Mouse (Mus musculus): ENCODE results near the gene Cst7.

Gene Cst7

DNA sequence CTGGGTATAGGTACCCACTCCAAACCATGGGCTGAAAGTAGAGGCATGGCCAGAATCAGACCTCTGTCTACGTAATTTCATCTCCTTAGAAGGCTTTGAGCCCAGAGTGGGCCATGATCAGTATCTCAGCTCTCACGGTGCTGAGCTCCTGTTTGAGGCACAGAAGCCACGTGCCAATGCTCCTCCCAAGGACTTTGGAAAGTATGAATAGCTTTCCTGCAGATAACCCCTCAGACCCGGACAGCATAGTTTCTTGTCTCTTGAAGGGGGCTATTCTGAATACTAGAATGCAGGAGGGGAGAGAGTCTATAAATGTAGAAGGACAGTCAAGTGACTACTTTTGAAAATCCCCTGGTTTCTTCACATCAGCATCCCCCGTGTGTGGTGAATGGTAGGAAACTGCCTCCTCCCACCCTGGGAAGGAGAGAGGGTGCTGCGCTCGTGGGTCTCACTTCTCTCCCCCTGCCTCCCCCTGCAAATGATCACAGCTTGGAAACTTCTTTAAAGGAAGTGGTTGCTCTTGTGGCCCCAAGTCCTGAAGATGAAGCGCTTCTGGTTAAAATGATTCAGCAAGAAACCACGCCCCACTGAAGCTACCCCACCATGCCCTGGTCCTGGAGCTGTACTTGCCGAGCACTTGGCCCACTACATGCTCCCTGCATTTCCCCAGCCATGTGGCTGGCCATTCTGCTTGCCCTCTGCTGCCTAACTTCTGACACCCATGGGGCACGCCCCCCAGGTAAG lies at the start of gene Cst7:
TSS of gene Cst7 (plus strand) at position 569 of the 744 bp plus-strand sequence.
- in situ Hi-C loops (cut with MboI, MseI): loop anchor here (5.0 to 25.0 kb wide), 5 partner anchors 102 to 1708 kb away; partner anchors contain the start of genes 9230104L09Rik (in 1 of the 2), Abhd12 (in 1 of the 2), Entpd6 (in 1 of the 2) and Gins1 (in 1 of the 2)

DNA sequence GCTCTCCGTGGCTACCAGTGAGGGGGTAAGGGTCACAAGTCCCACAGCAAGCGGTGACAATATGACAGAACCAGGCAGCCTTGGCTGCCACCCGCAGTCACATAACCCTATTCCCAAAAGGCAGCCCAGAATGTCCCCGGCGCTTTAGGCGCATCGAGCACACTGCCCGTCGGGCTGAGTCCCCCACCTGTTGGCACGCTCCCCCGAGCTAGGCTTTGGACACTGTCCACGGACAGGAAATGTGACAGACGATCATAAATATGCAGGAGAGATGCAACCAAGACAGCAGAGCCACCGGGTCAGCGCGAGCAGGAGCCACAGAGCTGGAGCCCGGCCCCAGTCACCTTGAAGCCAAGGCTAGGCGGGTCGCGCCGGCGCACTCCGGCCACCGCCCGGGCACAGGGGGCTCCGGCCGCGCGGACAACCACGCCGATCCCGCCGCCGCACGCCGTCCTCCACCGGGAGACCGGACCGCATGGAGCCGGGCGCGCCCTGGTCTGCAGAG lies 44.5 kb upstream of the Cst7 start:
- in situ Hi-C loops (cut with MboI, MseI): loop anchor here in 1 of 2 experiments (25.0 kb wide), 1 partner anchor 737 kb away; no protein-coding TSS in a partner anchor

DNA sequence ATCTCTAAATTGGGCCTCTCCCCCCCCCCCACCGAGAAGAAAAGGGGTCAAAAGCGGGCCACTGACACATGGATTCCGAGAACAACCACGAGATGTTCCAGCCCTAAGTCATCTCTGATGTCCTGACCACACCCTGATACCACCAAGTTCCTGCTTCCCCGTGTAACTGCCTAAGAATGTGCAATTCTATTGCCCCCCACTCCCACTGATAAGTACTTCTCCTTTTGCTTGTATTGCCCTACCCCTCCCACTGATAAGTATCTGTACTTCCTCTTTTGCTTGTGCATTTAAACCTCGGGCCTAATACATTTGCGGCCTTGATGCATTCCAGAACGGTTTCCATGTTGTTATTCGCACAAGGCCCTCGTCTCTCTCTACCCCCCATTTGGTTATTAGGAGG lies 20.6 kb upstream of the Cst7 start:
- in situ Hi-C loops (cut with MboI, MseI): loop anchor here in 1 of 2 experiments (25.0 kb wide), 1 partner anchor 713 kb away; no protein-coding TSS in a partner anchor

- in situ Hi-C loops (cut with MboI, MseI): loop anchor here in 1 of 2 experiments (25.0 kb wide), 1 partner anchor 1696 kb away; the partner anchor contains the start of gene 9230104L09Rik
Observed at GRCm38 (mm10) chr2:150558568-150558967, 11.6 kb upstream of the Cst7 start.

DNA sequence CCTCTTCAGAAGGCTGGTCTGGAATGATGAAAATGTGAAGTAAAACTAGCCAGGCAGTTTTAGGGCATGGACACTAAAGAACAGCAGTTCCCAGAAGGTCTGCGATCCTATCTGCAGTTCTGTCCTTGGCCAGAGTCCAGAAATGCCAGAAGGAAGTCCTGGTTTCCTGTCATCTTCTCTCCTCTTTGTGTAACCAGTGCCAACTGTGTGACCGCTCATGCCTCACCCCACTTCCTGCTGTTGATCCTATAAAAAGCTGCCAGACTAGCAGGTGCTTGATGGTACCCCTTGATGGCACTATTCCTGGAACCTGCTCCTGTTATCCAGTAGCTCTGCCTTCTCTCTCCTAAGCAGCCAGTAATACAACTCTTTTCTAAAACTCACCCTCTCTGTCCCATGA lies 3.2 kb upstream of the Cst7 start:
- in situ Hi-C loops (cut with MboI, MseI): loop anchor here (5.0 to 25.0 kb wide), 2 partner anchors 105 to 1705 kb away; partner anchors contain the start of gene 9230104L09Rik (in 1 of the 2)

GRCm38 (mm10) chr2:150570761-150571160 lies 546 bp downstream of the Cst7 start:
- in situ Hi-C loops (cut with MboI, MseI): loop anchor here (5.0 to 25.0 kb wide), 4 partner anchors 177 to 1708 kb away; partner anchors contain the start of genes 9230104L09Rik (in 1 of the 2), Abhd12 (in 1 of the 2), Entpd6 (in 1 of the 2) and Gins1 (in 1 of the 2)

DNA sequence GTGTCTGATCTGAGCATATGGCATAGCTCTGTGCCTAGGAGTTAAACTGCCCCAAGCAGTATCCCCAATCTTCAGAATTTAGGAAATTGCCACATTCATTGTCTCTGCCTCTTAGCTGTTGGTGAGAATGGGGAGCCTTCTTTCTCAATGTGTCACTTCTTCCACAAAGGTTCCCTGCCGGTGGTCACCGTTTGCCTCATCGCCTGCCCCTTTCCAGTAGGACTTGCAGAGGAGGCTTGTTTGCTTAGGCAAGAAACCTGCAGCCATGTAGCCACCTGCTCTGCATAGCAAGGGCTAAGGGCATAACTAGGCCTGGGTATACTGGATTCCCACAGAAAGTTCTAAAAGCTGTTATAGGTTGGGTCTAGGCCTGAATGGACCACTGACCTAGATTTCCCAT lies 2.2 kb downstream of the Cst7 start:
- in situ Hi-C loops (cut with MboI, MseI): loop anchor here (5.0 to 25.0 kb wide), 4 partner anchors 175 to 1710 kb away; partner anchors contain the start of genes 9230104L09Rik (in 1 of the 2), Abhd12 (in 1 of the 2), Entpd6 (in 1 of the 2) and Gins1 (in 1 of the 2)

- in situ Hi-C loops (cut with MboI, MseI): loop anchor here in 1 of 2 experiments (10.0 kb wide), 1 partner anchor 329 kb away; the partner anchor contains the start of genes Abhd12 and Gins1
Observed at GRCm38 (mm10) chr2:150576256-150576655, 6.0 kb downstream of the Cst7 start.

DNA sequence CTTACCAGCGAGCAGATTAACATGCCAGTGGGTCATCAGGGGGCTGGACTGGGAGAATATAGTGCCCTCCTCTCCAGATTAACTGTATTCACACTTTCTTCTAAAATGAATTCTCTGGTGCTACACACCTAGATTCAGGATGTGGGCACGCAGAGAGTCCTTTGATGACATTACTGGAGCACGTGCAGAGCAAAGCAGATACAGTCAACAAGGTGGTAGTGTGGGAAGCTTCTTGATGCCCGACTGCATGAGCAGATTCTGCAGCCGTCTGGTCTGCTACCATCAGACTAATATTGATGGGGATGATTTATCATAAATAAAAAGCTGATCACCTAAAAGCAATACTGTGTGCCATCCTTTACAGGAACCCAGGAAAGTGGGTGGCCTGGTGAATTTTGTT lies 8.4 kb downstream of the Cst7 start:
- in situ Hi-C loops (cut with MboI, MseI): loop anchor here in 1 of 2 experiments (10.0 kb wide), 1 partner anchor 326 kb away; the partner anchor contains the start of genes Abhd12 and Gins1

DNA sequence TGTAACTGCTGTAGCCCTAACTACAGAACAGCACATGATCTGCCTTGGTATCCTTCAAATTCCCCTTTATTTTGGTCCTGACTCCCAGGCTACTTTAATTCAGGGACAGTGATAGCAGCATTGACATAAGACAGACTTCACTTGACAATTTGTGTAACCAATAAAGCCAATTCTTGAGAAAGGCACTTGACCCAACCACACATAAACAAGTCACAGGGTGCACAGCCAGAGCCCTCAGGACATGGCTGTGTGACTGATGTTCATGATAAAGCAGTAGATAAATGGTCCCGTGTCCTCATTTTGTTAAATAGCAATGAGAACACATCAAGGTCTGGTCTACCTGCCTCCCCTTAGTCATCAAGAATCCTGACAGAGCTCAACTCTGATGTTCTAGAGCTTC lies 9.4 kb downstream of the Cst7 start:
- in situ Hi-C loops (cut with MboI, MseI): loop anchor here in 1 of 2 experiments (10.0 kb wide), 1 partner anchor 325 kb away; the partner anchor contains the start of genes Abhd12 and Gins1

- in situ Hi-C loops (cut with MboI, MseI): no loop called here
Observed at GRCm38 (mm10) chr2:150589076-150589475, 18.9 kb downstream of the Cst7 start.

DNA sequence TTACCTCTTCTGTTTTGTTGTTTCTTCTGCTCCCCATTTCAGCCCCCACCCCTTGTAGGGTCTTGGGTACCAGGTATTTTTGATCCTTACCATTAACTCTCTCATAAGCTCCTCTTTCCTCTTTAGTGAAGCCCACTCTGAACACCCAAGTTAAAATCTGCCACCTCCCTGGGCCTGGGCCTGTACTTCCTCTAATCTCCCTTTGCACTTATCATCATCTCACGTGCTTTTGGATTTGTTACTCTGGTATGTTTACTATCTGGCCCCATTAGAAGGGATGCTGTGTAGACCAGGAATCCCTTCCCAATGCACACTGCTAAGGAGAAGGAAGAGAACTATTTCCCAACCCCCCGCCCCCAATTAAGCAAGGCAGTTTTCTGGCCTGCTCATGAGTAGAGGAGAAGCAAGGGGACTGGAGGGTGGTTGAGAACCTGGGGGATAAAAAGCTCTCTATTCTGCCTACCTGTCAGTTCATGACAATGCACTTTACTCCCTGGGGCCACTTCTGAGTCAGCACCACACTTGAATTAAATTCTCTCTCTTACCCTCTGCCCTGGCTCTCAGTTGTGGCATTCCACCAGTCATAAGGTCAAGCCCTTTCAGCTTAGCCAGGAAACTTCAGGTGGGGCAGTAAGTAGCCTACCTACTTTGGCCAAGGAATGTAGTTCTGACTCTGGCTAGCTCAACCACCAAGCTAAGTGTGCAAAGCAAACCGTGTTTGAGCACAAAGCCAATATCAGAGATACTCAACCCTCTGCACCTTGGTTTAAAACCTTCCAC lies 25.4 kb downstream of the Cst7 start:
- in situ Hi-C loops (cut with MboI, MseI): no loop called here

- in situ Hi-C loops (cut with MboI, MseI): loop anchor here in 1 of 2 experiments (25.0 kb wide), 1 partner anchor 1637 kb away; the partner anchor contains the start of gene Csnk2a1
Observed at GRCm38 (mm10) chr2:150600263-150600662, 30.0 kb downstream of the Cst7 start.

- in situ Hi-C loops (cut with MboI, MseI): loop anchor here in 1 of 2 experiments (25.0 kb wide), 1 partner anchor 1635 kb away; the partner anchor contains the start of gene Csnk2a1
Observed at GRCm38 (mm10) chr2:150602166-150602565, 32.0 kb downstream of the Cst7 start.

DNA sequence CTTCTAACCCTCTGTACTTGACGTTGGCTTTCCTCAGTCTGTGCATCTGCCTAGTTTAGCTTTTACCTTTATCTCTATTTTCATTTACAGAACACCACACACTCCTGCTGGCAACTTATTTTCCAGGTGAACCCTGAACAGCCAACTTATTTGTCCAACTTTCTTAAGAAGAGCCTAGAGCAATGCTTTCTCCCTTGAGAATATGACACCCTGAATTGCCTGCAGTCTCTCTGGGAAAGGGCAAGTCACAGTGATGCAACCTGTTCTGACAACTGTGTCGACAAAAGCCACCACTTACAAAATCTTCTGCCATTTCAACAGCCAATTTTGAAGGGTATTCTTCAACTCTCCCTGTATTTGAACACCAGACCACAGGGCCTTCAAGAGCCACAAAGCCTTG lies 34.6 kb downstream of the Cst7 start:
- in situ Hi-C loops (cut with MboI, MseI): loop anchor here in 1 of 2 experiments (25.0 kb wide), 1 partner anchor 1632 kb away; the partner anchor contains the start of gene Csnk2a1

DNA sequence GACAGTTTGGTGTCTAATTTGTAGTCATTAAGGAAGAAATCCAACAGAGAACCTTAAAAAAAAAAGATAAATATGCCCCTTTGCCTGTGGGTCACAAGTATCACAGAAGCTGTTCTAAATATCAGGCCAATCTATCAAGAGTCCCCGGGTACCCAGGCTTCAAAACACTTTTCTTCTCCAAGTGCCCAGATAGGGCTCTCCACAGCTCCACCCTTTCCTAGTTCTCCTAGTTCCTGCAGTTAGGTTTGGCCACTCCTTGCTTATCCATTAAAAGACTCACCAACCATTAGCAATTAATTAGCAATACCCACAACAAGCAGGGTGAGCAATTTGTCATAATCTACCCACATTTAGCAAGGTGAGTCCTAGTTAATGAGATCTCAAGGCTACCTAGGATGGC lies 36.9 kb downstream of the Cst7 start:
- in situ Hi-C loops (cut with MboI, MseI): loop anchor here in 1 of 2 experiments (25.0 kb wide), 1 partner anchor 1630 kb away; the partner anchor contains the start of gene Csnk2a1

- in situ Hi-C loops (cut with MboI, MseI): loop anchor here in 1 of 2 experiments (25.0 kb wide), 1 partner anchor 1629 kb away; the partner anchor contains the start of gene Csnk2a1
Observed at GRCm38 (mm10) chr2:150608087-150608799, 38.0 kb downstream of the Cst7 start, which contains the start of gene Apmap. TSS of gene Apmap (minus strand) at chr2:150608567.

GRCm38 (mm10) chr2:150608872-150609560 lies 38.8 kb downstream of the Cst7 start:
- in situ Hi-C loops (cut with MboI, MseI): loop anchor here in 1 of 2 experiments (25.0 kb wide), 1 partner anchor 1628 kb away; the partner anchor contains the start of gene Csnk2a1

GRCm38 (mm10) chr2:150610097-150610496 lies 39.9 kb downstream of the Cst7 start:
- in situ Hi-C loops (cut with MboI, MseI): loop anchor here (5.0 to 25.0 kb wide), 2 partner anchors 62 to 1627 kb away; partner anchors contain the start of gene Csnk2a1 (in 1 of the 2)
